Mouse (Mus musculus): ENCODE results near the gene Tmem72.

DNA sequence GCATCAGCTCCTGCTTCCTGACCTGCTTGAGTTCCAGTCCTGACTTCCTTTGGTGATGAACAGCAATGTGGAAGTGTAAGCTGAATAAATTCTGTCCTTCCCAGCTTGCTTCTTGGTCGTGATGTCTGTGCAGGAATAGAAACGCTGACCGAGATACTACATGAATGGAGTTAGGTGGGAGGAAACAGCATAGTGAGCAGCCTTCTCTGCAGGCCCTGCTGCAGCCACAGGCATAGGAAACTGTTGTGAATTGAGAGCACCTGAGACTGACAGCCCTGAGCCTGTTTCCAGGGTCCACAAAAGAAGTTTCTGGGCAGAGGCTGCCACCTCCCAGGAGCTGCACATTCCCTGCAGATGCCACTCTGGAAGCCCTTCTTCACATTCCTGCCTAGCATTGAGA is 2.7 kb downstream of the Tmem72 start:
- TF ChIP-seq CTCF (IDR thresholded peaks at IDR 0.05; ENCODE audit: extremely low read depth, insufficient read length, insufficient replicate concordance, low read depth, low read length), result no peak
- no peak for TF ChIP-seq POLR2A (IDR thresholded peaks at IDR 0.05; ENCODE audit: low read depth, low read length)

Measured in small intestine, adult 2 months (tissue).